Mouse (Mus musculus) cerebellum, adult 2 months (tissue): ENCODE measurements at regions not wholly inside any gene's neighbourhood (a gene's known extent, or its start where the extent isn't known, plus 50 kb on each side); places are given as distances from the start of the nearest gene placed in this dataset.
"Not testable (repeated sequence)": the region's sequence is repeated elsewhere in the genome, so short reads cannot be mapped to it uniquely, and the experiment has no call there.

Source experiments
- DNase-seq, 2 experiments: peaks; one replicate each; pipeline ENCODE4 v3.0.0; 2021
- H3K27ac ChIP-seq: fragments of 200-500 bp; 2 replicates; pipeline ENCODE4 v1.5.1; 2012; ENCODE audit warnings: low read length, control low read depth, inconsistent platforms; ENCODE audit not compliant: insufficient read depth
- H3K27me3 ChIP-seq: fragments of 200-500 bp; 2 replicates; pipeline ENCODE4 v1.6.1; 2012; ENCODE audit warnings: inconsistent platforms, mild to moderate bottlenecking, low read length, moderate library complexity; ENCODE audit not compliant: control insufficient read depth, insufficient read depth
- H3K4me1 ChIP-seq: fragments of 200-500 bp; 2 replicates; pipeline ENCODE4 v1.6.1; 2011; ENCODE audit warnings: low read length; ENCODE audit not compliant: control insufficient read depth, insufficient read depth
- H3K4me3 ChIP-seq: fragments of 200-500 bp; replicated peaks from 2 replicates; pipeline ENCODE3; 2011; ENCODE audit warnings: mild to moderate bottlenecking, low read depth, low read length, control low read depth; ENCODE audit not compliant: insufficient read depth
- CTCF ChIP-seq: fragments of 200-500 bp; IDR thresholded peaks from 2 replicates; pipeline ENCODE4 v1.5.1; 2011; ENCODE audit warnings: low read depth, mild to moderate bottlenecking, control low read depth, low read length, moderate library complexity, borderline replicate concordance; ENCODE audit not compliant: insufficient read depth
- POLR2A ChIP-seq: fragments of 200-500 bp; IDR thresholded peaks from 2 replicates; pipeline ENCODE4 v1.6.1; 2011; ENCODE audit warnings: low read length, control low read depth, borderline replicate concordance; ENCODE audit not compliant: insufficient read depth
- WGBS: fragments of 180-500 bp; shearing (Covaris S2); methylation state at CpG from one replicate; pipeline ENCODE4 v1.1.7; 2018; 5-methylcytosine and 5-hydroxymethylcytosine counted together

GRCm38 (mm10) chr2:43217119-43217518 lies 338.0 kb upstream of the Kynu start:
- Histone ChIP-seq H3K4me1 (no peaks in the 10 kb centered on the region), H3K27ac (no peak overlapping the region), H3K4me3 (no peak overlapping the region), H3K27me3 (no peaks in the 10 kb centered on the region)
- 23% methylated on average over 1 of the region's 1 CpGs for WGBS
- no peak for DNase-seq
- no peak for TF ChIP-seq POLR2A
- TF ChIP-seq CTCF, result no peak

- no peak overlapping the region for H3K4me3 ChIP-seq
- H3K27ac ChIP-seq, result no peak overlapping the region
- H3K27me3 ChIP-seq, result no peaks in the 10 kb centered on the region
- no peak for DNase-seq
- WGBS, result 96% methylated on average over 3 of the region's 3 CpGs
- TF ChIP-seq POLR2A (no peak), CTCF (no peak)
- no peaks in the 10 kb centered on the region for H3K4me1 ChIP-seq
Measured at GRCm38 (mm10) chr2:43222721-43223120, 332.4 kb upstream of the Kynu start.

GRCm38 (mm10) chr2:43224728-43225127 lies 330.4 kb upstream of the Kynu start:
- H3K4me3 ChIP-seq, H3K27me3 ChIP-seq, H3K4me1 ChIP-seq, H3K27ac ChIP-seq, DNase-seq: not testable (repeated sequence)
- WGBS, result 56% methylated on average over 1 of the region's 1 CpGs

- TF ChIP-seq POLR2A (no peak), CTCF (no peak)
- no peak for DNase-seq
- Histone ChIP-seq H3K4me1 (no peaks in the 10 kb centered on the region), H3K27me3 (no peaks in the 10 kb centered on the region), H3K4me3 (no peak overlapping the region), H3K27ac (no peak overlapping the region)
- 13% methylated on average over 3 of the region's 3 CpGs for WGBS
Measured at GRCm38 (mm10) chr2:43246786-43247185, 308.3 kb upstream of the Kynu start.

GRCm38 (mm10) chr2:43248671-43249070 lies 306.5 kb upstream of the Kynu start:
- WGBS, result 24% methylated on average over 2 of the region's 2 CpGs
- Histone ChIP-seq H3K27me3 (no peaks in the 10 kb centered on the region), H3K27ac (no peak overlapping the region), H3K4me1 (no peaks in the 10 kb centered on the region), H3K4me3 (no peak overlapping the region)
- no peak for DNase-seq
- TF ChIP-seq CTCF, result no peak
- no peak for TF ChIP-seq POLR2A

- no peaks in the 10 kb centered on the region for H3K27me3 ChIP-seq
- no peak overlapping the region for H3K27ac ChIP-seq
- no peak for TF ChIP-seq CTCF
- no peak for TF ChIP-seq POLR2A
- H3K4me1 ChIP-seq, result no peaks in the 10 kb centered on the region
- WGBS, result 80% methylated on average over 3 of the region's 3 CpGs
- no peak overlapping the region for H3K4me3 ChIP-seq
- DNase-seq, result no peak
Measured at GRCm38 (mm10) chr2:43254709-43255108, 300.4 kb upstream of the Kynu start.

- WGBS, result 73% methylated on average over 1 of the region's 1 CpGs
- Histone ChIP-seq H3K4me3 (no peak overlapping the region), H3K27ac (no peak overlapping the region), H3K27me3 (no peaks in the 10 kb centered on the region), H3K4me1 (no peaks in the 10 kb centered on the region)
- TF ChIP-seq POLR2A, result no peak
- TF ChIP-seq CTCF, result no peak
- DNase-seq, result no peak
Measured at GRCm38 (mm10) chr2:43270802-43271201, 284.3 kb upstream of the Kynu start.

GRCm38 (mm10) chr2:43272080-43272479 lies 283.0 kb upstream of the Kynu start:
- DNase-seq, result no peak
- 54% methylated on average over 9 of the region's 9 CpGs for WGBS
- no peak overlapping the region for H3K27ac ChIP-seq

More at GRCm38 (mm10) chr2:43272080-43272479, 283.0 kb upstream of the Kynu start:
- Histone ChIP-seq H3K4me3 (no peak overlapping the region), H3K27me3 (no peaks in the 10 kb centered on the region), H3K4me1 (no peaks in the 10 kb centered on the region)
- TF ChIP-seq POLR2A (no peak), CTCF (no peak)
